Mouse (Mus musculus) lung, postnatal 0 days (tissue): ENCODE data around the gene Spint2.

Source experiments
- CTCF ChIP-seq: IDR thresholded peaks from 2 replicates; pipeline ENCODE4 v1.5.1; 2016; ENCODE audit warnings: antibody characterized with exemption, mild to moderate bottlenecking
- EP300 ChIP-seq: IDR thresholded peaks from 2 replicates; pipeline ENCODE4 v1.6.1; 2016; ENCODE audit warnings: antibody characterized with exemption, mild to moderate bottlenecking, control low read depth

DNA sequence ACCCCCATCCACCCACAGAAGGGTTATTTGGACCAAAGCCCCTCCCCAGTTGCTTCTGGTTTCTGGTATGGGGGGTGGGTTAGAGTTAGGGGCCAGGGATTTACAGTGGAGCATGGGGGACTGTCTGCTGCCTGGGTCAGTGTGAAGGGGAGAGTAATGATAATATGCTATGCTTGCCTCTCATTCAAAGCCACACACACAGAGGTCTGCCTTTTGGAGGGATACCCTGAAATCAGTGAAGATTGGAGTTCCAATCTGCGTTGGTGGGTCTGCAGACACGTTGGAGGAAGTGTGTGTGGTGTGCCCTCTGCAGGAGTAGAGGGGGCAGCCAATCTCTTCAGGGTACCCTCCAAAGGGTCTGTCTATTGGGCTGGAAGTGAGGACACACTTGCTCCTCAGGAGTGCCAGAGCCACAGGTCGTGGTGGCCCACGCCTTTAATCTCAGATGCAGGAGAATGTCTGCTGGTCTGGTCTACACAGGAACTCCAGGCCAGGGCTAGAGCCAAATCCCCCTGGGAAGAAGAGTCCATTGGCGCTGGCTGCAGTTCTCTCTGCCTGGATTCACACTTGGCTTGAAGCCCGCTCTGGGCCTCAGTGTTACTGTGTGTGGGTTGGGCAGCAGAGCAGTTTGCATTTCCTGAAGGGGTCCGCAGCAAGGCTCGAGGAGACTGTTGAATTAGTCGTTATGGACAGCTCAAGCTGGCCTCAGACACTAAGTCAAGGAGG lies 23.7 kb upstream of the Spint2 start:
- no peak for TF ChIP-seq EP300
- 0 out of 2 replicates have a peak, but pooled peaks have one; percentile 4 for TF ChIP-seq CTCF
